Mouse (Mus musculus) hindbrain, embryonic 11.5 days (tissue): ENCODE data around the gene Sema3f. TPM values are rescaled to one million over a fixed set of nuclear protein-coding genes. Genes with fewer than 3 reads are reported as not detected.
"Not testable (repeated sequence)": the region's sequence is repeated elsewhere in the genome, so short reads cannot be mapped to it uniquely, and the experiment has no call there.

Experiments used
- ATAC-seq: fragments of 200-750 bp; cut with Nextera tagmentation; 2 replicates; pipeline ENCODE4 v1.8.0; 2017; ENCODE audit warnings: mild to moderate bottlenecking, moderate TSS enrichment, moderate library complexity; ENCODE audit not compliant: low FRiP score
- DNase-seq: peaks from one replicate; pipeline ENCODE4 v3.0.0-alpha.2; 2015; ENCODE audit warnings: low spot score
- H3K27ac ChIP-seq: fragments of 300-500 bp; sonication (generic); 2 replicates; pipeline ENCODE4 v1.5.1; 2014; ENCODE audit warnings: mild to moderate bottlenecking, low read depth, low read length
- H3K27me3 ChIP-seq: fragments of 300-500 bp; sonication (generic); 2 replicates; pipeline ENCODE4 v1.6.1; 2014; ENCODE audit warnings: mild to moderate bottlenecking, low read length, moderate library complexity, mixed read lengths; ENCODE audit not compliant: control insufficient read depth, insufficient read depth
- H3K36me3 ChIP-seq: fragments of 300-500 bp; sonication (generic); 2 replicates; pipeline ENCODE4 v1.6.1; 2014; ENCODE audit warnings: mild to moderate bottlenecking, low read length, moderate library complexity, mixed read lengths; ENCODE audit not compliant: control insufficient read depth, insufficient read depth
- H3K4me1 ChIP-seq: fragments of 300-500 bp; sonication (generic); replicated peaks from 2 replicates; pipeline ENCODE4 v1.6.1; 2014; ENCODE audit warnings: low read length, mixed read lengths; ENCODE audit not compliant: control insufficient read depth, insufficient read depth
- H3K4me2 ChIP-seq: fragments of 300-500 bp; sonication (generic); replicated peaks from 2 replicates; pipeline ENCODE4 v1.6.1; 2014; ENCODE audit warnings: mild to moderate bottlenecking, low read depth, low read length
- H3K4me3 ChIP-seq: fragments of 300-500 bp; sonication (generic); 2 replicates; pipeline ENCODE4 v1.5.1; 2014; ENCODE audit warnings: low read depth, low read length
- H3K9ac ChIP-seq: fragments of 300-500 bp; sonication (generic); 2 replicates; pipeline ENCODE4 v1.6.1; 2014; ENCODE audit warnings: low read depth, low read length
- H3K9me3 ChIP-seq: fragments of 300-500 bp; sonication (generic); 2 replicates; pipeline ENCODE4 v1.6.1; 2016; ENCODE audit warnings: low read length; ENCODE audit not compliant: control insufficient read depth
- WGBS: fragments of 180-500 bp; shearing (Covaris S2); extraction: QIAGEN DNeasy Blood & Tissue Kit; methylation state at CpG from one replicate; pipeline ENCODE4 v1.1.7; 2014; 5-methylcytosine and 5-hydroxymethylcytosine counted together
- polyA plus RNA-seq: library from polyadenylated mRNA; unstranded; fragments of >200 nt; fragmentation: Nextera tagmentation; extraction: Ambion mirVana; gene quantifications from 2 replicates; pipeline ENCODE4 v1.2.1, GENCODE M21; 2014

Sema3f gene
- polyA plus RNA-seq, 1 experiment from 2014 or later = 12.0 TPM

GRCm38 (mm10) chr9:107678861-107679260 lies 31.4 kb downstream of the Sema3f start:
- Histone ChIP-seq H3K4me2 (no peak overlapping the region), H3K27ac (no peak overlapping the region), H3K9ac (no peak overlapping the region), H3K9me3 (no peaks in the 10 kb centered on the region), H3K27me3 (peaks cover 36% of the 10 kb centered on the region), H3K4me3 (no peak overlapping the region), H3K4me1 (peaks cover 10% of the 10 kb centered on the region), H3K36me3 (0 out of 2 replicates have a peak, but pooled peaks cover 3% of the 10 kb centered on the region)
- DNase-seq = no peak
- WGBS = 92% methylated on average over 2 of the region's 2 CpGs
- no peak for ATAC-seq

- 41% methylated on average over 14 of the region's 14 CpGs for WGBS
- not testable (repeated sequence) for H3K4me3 ChIP-seq, H3K9me3 ChIP-seq, H3K9ac ChIP-seq, H3K4me2 ChIP-seq, ATAC-seq, H3K27ac ChIP-seq, H3K4me1 ChIP-seq, H3K36me3 ChIP-seq
- peaks cover 36% of the 10 kb centered on the region for H3K27me3 ChIP-seq
- peak; percentile 86 for DNase-seq
Observed at GRCm38 (mm10) chr9:107677819-107678526, 32.3 kb downstream of the Sema3f start.

GRCm38 (mm10) chr9:107677091-107677784 lies 33.0 kb downstream of the Sema3f start:
- no peaks in the 10 kb centered on the region for H3K36me3 ChIP-seq
- ATAC-seq (no peak), DNase-seq (peak; percentile 80)
- no peak overlapping the region for H3K4me2 ChIP-seq
- H3K9ac ChIP-seq = no peak overlapping the region
- H3K27me3 ChIP-seq = peaks cover 36% of the 10 kb centered on the region
- 18% methylated on average over 17 of the region's 17 CpGs for WGBS
- no peak overlapping the region for H3K27ac ChIP-seq
- peaks cover 10% of the 10 kb centered on the region for H3K4me1 ChIP-seq
- no peak overlapping the region for H3K4me3 ChIP-seq
- H3K9me3 ChIP-seq = no peaks in the 10 kb centered on the region

GRCm38 (mm10) chr9:107676302-107676701 lies 34.0 kb downstream of the Sema3f start:
- Histone ChIP-seq H3K4me1 (peaks cover 10% of the 10 kb centered on the region), H3K4me3 (peak overlapping the region; percentile 31), H3K36me3 (no peaks in the 10 kb centered on the region), H3K9me3 (no peaks in the 10 kb centered on the region), H3K27ac (no peak overlapping the region), H3K9ac (peak overlapping the region; percentile 34; the same call in 1 of the 2 replicates), H3K27me3 (peaks cover 36% of the 10 kb centered on the region), H3K4me2 (peak overlapping the region; percentile 58)
- no peak for DNase-seq
- ATAC-seq = peak; percentile 36
- 2% methylated on average over 25 of the region's 25 CpGs for WGBS

GRCm38 (mm10) chr9:107675671-107676301 lies 34.5 kb downstream of the Sema3f start:
- 1% methylated on average over 39 of the region's 39 CpGs for WGBS
- H3K9me3 ChIP-seq = no peaks in the 10 kb centered on the region
- H3K27me3 ChIP-seq = peaks cover 36% of the 10 kb centered on the region
- H3K27ac ChIP-seq = no peak overlapping the region
- peak overlapping the region; percentile 58 for H3K4me2 ChIP-seq
- no peaks in the 10 kb centered on the region for H3K36me3 ChIP-seq
- DNase-seq (peak; percentile 88), ATAC-seq (peak; percentile 56; the same call in 1 of the 2 replicates)
- peaks cover 10% of the 10 kb centered on the region for H3K4me1 ChIP-seq
- peak overlapping the region; percentile 34; the same call in 1 of the 2 replicates for H3K9ac ChIP-seq
- peak overlapping the region; percentile 31 for H3K4me3 ChIP-seq

GRCm38 (mm10) chr9:107674609-107675429 lies 35.5 kb downstream of the Sema3f start:
- Histone ChIP-seq H3K9me3 (no peaks in the 10 kb centered on the region), H3K27ac (no peak overlapping the region), H3K36me3 (no peaks in the 10 kb centered on the region), H3K4me2 (no peak overlapping the region), H3K27me3 (peaks cover 36% of the 10 kb centered on the region), H3K4me3 (no peak overlapping the region), H3K9ac (no peak overlapping the region), H3K4me1 (peaks cover 10% of the 10 kb centered on the region)
- 58% methylated on average over 9 of the region's 9 CpGs for WGBS
- 0 out of 2 replicates have a peak, but pooled peaks have one; percentile 7 for ATAC-seq
- no peak for DNase-seq

- no peak overlapping the region for H3K27ac ChIP-seq
- no peaks in the 10 kb centered on the region for H3K36me3 ChIP-seq
- no peak overlapping the region for H3K4me3 ChIP-seq
- no peak overlapping the region for H3K4me2 ChIP-seq
- 55% methylated on average over 5 of the region's 5 CpGs for whole genome bisulfite sequencing
- no peaks in the 10 kb centered on the region for H3K9me3 ChIP-seq
- H3K27me3 ChIP-seq = peaks cover 25% of the 10 kb centered on the region
- no peak overlapping the region for H3K9ac ChIP-seq
- no peak for ATAC-seq
- H3K4me1 ChIP-seq = peaks cover 14% of the 10 kb centered on the region
- no peak for DNase-seq
Observed at GRCm38 (mm10) chr9:107670259-107670658, 40.0 kb downstream of the Sema3f start.

- no peaks in the 10 kb centered on the region for H3K9me3 ChIP-seq
- no peak within 1 kb of the TSS for H3K27ac ChIP-seq
- H3K4me2 ChIP-seq = no peak within 1 kb of the TSS
- peaks cover 20% of the 10 kb centered on the region for H3K27me3 ChIP-seq
- H3K36me3 ChIP-seq = no peaks in the 10 kb centered on the region
- no peak for DNase-seq
- no peak within 1 kb of the TSS for H3K4me3 ChIP-seq
- H3K9ac ChIP-seq = no peak within 1 kb of the TSS
- peaks cover 14% of the 10 kb centered on the region for H3K4me1 ChIP-seq
- 88% methylated on average over 9 of the region's 9 CpGs for WGBS
- no peak for ATAC-seq
Observed at GRCm38 (mm10) chr9:107669480-107669945, 40.8 kb downstream of the Sema3f start, which contains the start of gene Slc38a3. Gene Slc38a3, minus strand, starts transcription at chr9:107669530.
